Mouse (Mus musculus): ENCODE data around the gene Neurod2.
A peak's percentile ranks its signal among the peaks of the same experiment; 100 is the strongest.

The Neurod2 gene

GRCm38 (mm10) chr11:98332186-98332585 is 2.7 kb upstream of the Neurod2 start:
- no peak for DNase-seq (ENCODE audit: low read depth)

GRCm38 (mm10) chr11:98331401-98331800 is 2.0 kb upstream of the Neurod2 start:
- no peak for DNase-seq (ENCODE audit: low read depth)

GRCm38 (mm10) chr11:98330745-98331204 is 1.3 kb upstream of the Neurod2 start:
- DNase-seq (ENCODE audit: low read depth) = no peak

- DNase-seq (ENCODE audit: low read depth) = no peak
These were observed 704 bp upstream of the Neurod2 start for GRCm38 (mm10) chr11:98329960-98330744.

- no peak for DNase-seq (ENCODE audit: low read depth)
These were observed 928 bp downstream of the Neurod2 start for GRCm38 (mm10) chr11:98328371-98329069.

- DNase-seq (ENCODE audit: low read depth) = no peak
These were observed 1.4 kb downstream of the Neurod2 start for GRCm38 (mm10) chr11:98328031-98328370.

- DNase-seq (ENCODE audit: low read depth) = no peak
These were observed 2.1 kb downstream of the Neurod2 start for GRCm38 (mm10) chr11:98327136-98328030.

GRCm38 (mm10) chr11:98326741-98327135 is 2.7 kb downstream of the Neurod2 start:
- no peak for DNase-seq (ENCODE audit: low read depth)

GRCm38 (mm10) chr11:98325821-98326218 is 3.6 kb downstream of the Neurod2 start:
- DNase-seq (ENCODE audit: low read depth) = no peak

- no peak for DNase-seq (ENCODE audit: low read depth)
These were observed 4.1 kb downstream of the Neurod2 start for GRCm38 (mm10) chr11:98325191-98325820.

GRCm38 (mm10) chr11:98323933-98324332 is 5.5 kb downstream of the Neurod2 start:
- peak; percentile 76 for DNase-seq (ENCODE audit: low read depth)

GRCm38 (mm10) chr11:98323136-98323866 is 6.1 kb downstream of the Neurod2 start:
- DNase-seq (ENCODE audit: low read depth) = no peak

- no peak for DNase-seq (ENCODE audit: low read depth)
These were observed 7.3 kb downstream of the Neurod2 start for GRCm38 (mm10) chr11:98322159-98322558.

- no peak for DNase-seq (ENCODE audit: low read depth)
These were observed 7.8 kb downstream of the Neurod2 start for GRCm38 (mm10) chr11:98321677-98322003.

GRCm38 (mm10) chr11:98320806-98321676 is 8.4 kb downstream of the Neurod2 start:
- no peak for DNase-seq (ENCODE audit: low read depth)

GRCm38 (mm10) chr11:98320381-98320780 is 9.1 kb downstream of the Neurod2 start:
- DNase-seq (ENCODE audit: low read depth) = peak; percentile 24

GRCm38 (mm10) chr11:98319944-98320343 is 9.5 kb downstream of the Neurod2 start:
- no peak for DNase-seq (ENCODE audit: low read depth)

- no peak for DNase-seq (ENCODE audit: low read depth)
These were observed 9.9 kb downstream of the Neurod2 start for GRCm38 (mm10) chr11:98319544-98319943.

GRCm38 (mm10) chr11:98319120-98319519 is 10.3 kb downstream of the Neurod2 start:
- no peak for DNase-seq (ENCODE audit: low read depth)

GRCm38 (mm10) chr11:98318421-98319116 is 10.9 kb downstream of the Neurod2 start:
- DNase-seq (ENCODE audit: low read depth) = no peak

All from NIH3T3 (cell line).